Mouse (Mus musculus) limb, embryonic 15.5 days (tissue): Measurements from ENCODE around the gene Mrps36. TPM values are rescaled to one million over a fixed set of nuclear protein-coding genes. Genes with fewer than 3 reads are reported as not detected.

Experiments used
- ATAC-seq: fragments of 200-750 bp; cut with Nextera tagmentation; 2 replicates; pipeline ENCODE4 v1.8.0; 2017; ENCODE audit warnings: low read depth, moderate TSS enrichment; ENCODE audit not compliant: insufficient number of reproducible peaks, low FRiP score, low TSS enrichment
- H3K27ac ChIP-seq: fragments of 300-500 bp; sonication (generic); 2 replicates; pipeline ENCODE4 v1.5.1; 2015; ENCODE audit warnings: moderate library complexity, mild to moderate bottlenecking, inconsistent platforms
- H3K27me3 ChIP-seq: fragments of 300-500 bp; sonication (generic); 2 replicates; pipeline ENCODE4 v1.6.1; 2015; ENCODE audit warnings: inconsistent platforms
- H3K36me3 ChIP-seq: fragments of 300-500 bp; sonication (generic); 2 replicates; pipeline ENCODE4 v1.6.1; 2015; ENCODE audit warnings: inconsistent platforms
- H3K4me1 ChIP-seq: fragments of 300-500 bp; sonication (generic); 2 replicates; pipeline ENCODE4 v1.6.1; 2015; ENCODE audit warnings: inconsistent platforms
- H3K4me2 ChIP-seq: fragments of 300-500 bp; sonication (generic); 2 replicates; pipeline ENCODE4 v1.6.1; 2015; ENCODE audit warnings: mild to moderate bottlenecking, inconsistent platforms
- H3K4me3 ChIP-seq: fragments of 300-500 bp; sonication (generic); 2 replicates; pipeline ENCODE4 v1.5.1; 2015; ENCODE audit warnings: mild to moderate bottlenecking, inconsistent platforms
- H3K9ac ChIP-seq: fragments of 300-500 bp; sonication (generic); 2 replicates; pipeline ENCODE4 v1.6.1; 2015; ENCODE audit warnings: inconsistent platforms
- H3K9me3 ChIP-seq: fragments of 300-500 bp; sonication (generic); 2 replicates; pipeline ENCODE4 v1.6.1; 2016; ENCODE audit warnings: inconsistent platforms
- WGBS: fragments of 180-500 bp; shearing (Covaris S2); methylation state at CpG from one replicate; pipeline ENCODE4 v1.1.7; 2015; 5-methylcytosine and 5-hydroxymethylcytosine counted together
- polyA plus RNA-seq: library from polyadenylated mRNA; unstranded; fragments of >200 nt; fragmentation: Nextera tagmentation; extraction: Ambion mirVana; gene quantifications from 2 replicates; pipeline ENCODE4 v1.2.1, GENCODE M21; 2015

The Mrps36 gene
- polyA plus RNA-seq, 1 experiment from 2014 or later = 109 TPM

- Histone ChIP-seq H3K36me3 (no peaks in the 10 kb centered on the region), H3K27me3 (no peaks in the 10 kb centered on the region), H3K4me1 (no peaks in the 10 kb centered on the region), H3K27ac (no peak overlapping the region), H3K9me3 (no peaks in the 10 kb centered on the region), H3K9ac (no peak overlapping the region), H3K4me3 (no peak overlapping the region), H3K4me2 (no peak overlapping the region)
- WGBS = 61% methylated on average over 7 of the region's 7 CpGs
- ATAC-seq = no peak
Observed at GRCm38 (mm10) chr13:100687513-100687912, 56.9 kb downstream of the Mrps36 start.

Other genes starting within 250 kb of the Mrps36 start
- gene Ocln, start 191.9 kb downstream of the Mrps36 start, polyA plus RNA-seq = 11.6 and 12.1 TPM in 2 replicates
- 5.2 and 5.8 TPM in 2 replicates for gene Marveld2, start 127.7 kb downstream of the Mrps36 start, polyA plus RNA-seq
- 230 and 234 TPM in 2 replicates for gene Ak6, start 93.7 kb downstream of the Mrps36 start, polyA plus RNA-seq
- 18.3 and 19.5 TPM in 2 replicates for gene Rad17, start 93.6 kb downstream of the Mrps36 start, polyA plus RNA-seq
- 10.8 and 14.9 TPM in 2 replicates for gene Taf9, start 93.1 kb downstream of the Mrps36 start, polyA plus RNA-seq
- gene Ccdc125, start 74.9 kb downstream of the Mrps36 start, polyA plus RNA-seq = 3.4 and 3.5 TPM in 2 replicates
- gene Cdk7, start 13.7 kb downstream of the Mrps36 start, polyA plus RNA-seq = 91.4 and 91.7 TPM in 2 replicates
- 24.9 and 29.9 TPM in 2 replicates for gene Cenph, start 31.2 kb upstream of the Mrps36 start, polyA plus RNA-seq
- 163 and 171 TPM in 2 replicates for gene Ccnb1, start 41.9 kb upstream of the Mrps36 start, polyA plus RNA-seq
- gene Slc30a5, start 88.8 kb upstream of the Mrps36 start, polyA plus RNA-seq = 57.4 and 64.1 TPM in 2 replicates